Mouse (Mus musculus) embryonic fibroblast, embryonic 13.5 days (primary cell): ENCODE measurements around the gene Snx15.

Source experiments
- CTCF ChIP-seq: IDR thresholded peaks from 2 replicates; pipeline ENCODE4 v1.5.1; 2011; ENCODE audit warnings: mild to moderate bottlenecking, control low read depth, low read length, moderate library complexity, borderline replicate concordance; ENCODE audit not compliant: insufficient read depth
- POLR2A ChIP-seq: IDR thresholded peaks from 2 replicates; pipeline ENCODE4 v1.6.1; 2011; ENCODE audit warnings: low read depth, mild to moderate bottlenecking, control low read depth, low read length, moderate library complexity

DNA sequence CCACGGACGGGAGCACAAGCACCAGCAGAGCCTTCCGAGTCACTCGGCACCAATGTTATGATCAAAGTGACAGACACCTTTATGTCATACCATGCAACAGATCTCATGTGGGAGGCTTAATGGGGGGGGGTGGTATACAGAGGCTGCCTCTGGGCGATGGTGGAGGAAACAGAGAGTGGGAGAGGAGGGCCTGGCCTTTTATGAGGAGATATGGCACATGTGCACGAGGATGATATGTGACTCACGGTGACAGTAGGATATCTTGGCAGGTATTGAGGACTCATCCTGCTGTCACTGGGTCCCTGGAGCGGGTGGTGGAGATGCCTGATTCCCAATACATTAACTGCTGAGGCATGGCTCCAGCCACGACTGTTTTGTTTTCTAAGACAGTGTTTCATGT is 27.1 kb upstream of the Snx15 start:
- TF ChIP-seq CTCF (no peak), POLR2A (no peak)
